Comparison of ENCODE assay signal across 8 mouse cellular contexts in the genomic region with DNA sequence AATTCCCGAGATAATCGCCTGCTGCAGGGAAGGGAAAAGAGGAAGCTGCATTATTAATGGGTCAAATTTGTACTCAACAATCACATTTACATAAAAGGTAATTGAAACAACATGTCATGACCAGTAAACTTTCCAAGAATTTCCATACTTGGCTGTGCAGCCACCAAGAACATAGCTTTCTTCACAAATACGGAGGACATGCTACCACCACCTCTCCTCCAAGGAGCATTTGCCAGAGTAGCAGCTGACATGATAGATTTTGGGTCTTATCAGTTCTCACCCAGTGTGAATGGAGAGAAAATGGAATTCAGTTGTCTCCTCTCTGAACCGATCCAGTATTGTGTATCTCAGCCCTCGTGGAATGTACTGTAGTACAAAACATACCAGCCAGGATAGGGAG. TPM values are rescaled to one million over a fixed set of nuclear protein-coding genes. Genes with fewer than 3 reads are reported as not detected.
A peak's percentile ranks its signal among the peaks of the same experiment; 100 is the strongest.
DNase-seq lines count a peak whose midpoint lies in the region; ATAC-seq and TF ChIP-seq lines count a peak whose summit lies in the region.

No protein-coding gene starts in this region.

- H3K4me1 ChIP-seq in heart, adult 2 months (ENCODE audit: control insufficient read depth, insufficient read depth, low read length): peaks cover 10% of the 10 kb centered on the region
- H3K4me1 ChIP-seq in MEL (ENCODE audit: control insufficient read depth in 1 of 2, insufficient read depth in 2 of 2, low read length in 2 of 2): peaks cover 9 to 27% of the 10 kb centered on the region in 2 experiments
- peaks cover 15% of the 10 kb centered on the region for H3K4me1 ChIP-seq in heart, embryonic 16.5 days (ENCODE audit: control insufficient read depth, insufficient read depth, low read length)

- TF ChIP-seq EP300 in heart, adult 2 months (IDR thresholded peaks at IDR 0.05; ENCODE audit: insufficient read depth, low read depth, low read length): no peak
- TF ChIP-seq EP300 in MEL (IDR thresholded peaks at IDR 0.05; ENCODE audit: low read depth in 1 of 2, low read length in 2 of 2): peak; percentile 7 to 48; a peak in 2 of 4 replicates

- H3K9me3 ChIP-seq in MEL (replicated peaks; ENCODE audit: insufficient read depth, low read length): no peaks in the 10 kb centered on the region
- no peaks in the 10 kb centered on the region for H3K9me3 ChIP-seq in heart, embryonic 16.5 days (replicated peaks; ENCODE audit: control insufficient read depth, low read length)

- peak overlapping the region; percentile 100 for H3K9ac ChIP-seq in heart, adult 2 months (ENCODE audit: low read depth, low read length)
- H3K9ac ChIP-seq in MEL (ENCODE audit: control insufficient read depth, low read depth, low read length, poor library complexity, severe bottlenecking): peak overlapping the region; percentile 97
- H3K9ac ChIP-seq in heart, embryonic 16.5 days (ENCODE audit: low read length): peak overlapping the region; percentile 100

- H3K27ac ChIP-seq in heart, adult 2 months: peak overlapping the region; percentile 99
- H3K27ac ChIP-seq in MEL (ENCODE audit: control insufficient read depth, low read depth, low read length): peak overlapping the region; percentile 88
- peak overlapping the region; percentile 96 for H3K27ac ChIP-seq in heart, embryonic 16.5 days (ENCODE audit: low read length)

- no peaks in the 10 kb centered on the region for H3K27me3 ChIP-seq in heart, adult 2 months (ENCODE audit: control insufficient read depth, insufficient read depth, low read length)
- no peaks in the 10 kb centered on the region for H3K27me3 ChIP-seq in MEL (ENCODE audit: control insufficient read depth in 1 of 2, insufficient read depth in 2 of 2, low read length in 2 of 2)
- no peaks in the 10 kb centered on the region for H3K27me3 ChIP-seq in heart, embryonic 16.5 days (ENCODE audit: control insufficient read depth, insufficient read depth, low read length)

- intact Hi-C loops in heart, adult 2 months (cut with DNase I): no loop called here
- intact Hi-C loops in heart, postnatal 10 days (cut with DNase I): no loop called here

- peak overlapping the region; percentile 86 for H3K4me3 ChIP-seq in heart, adult 2 months
- H3K4me3 ChIP-seq in MEL (ENCODE audit: control insufficient read depth in 1 of 2, insufficient read depth in 1 of 2, low read depth in 2 of 2, low read length in 2 of 2): peak overlapping the region; percentile 96 to 98
- peak overlapping the region; percentile 98 for H3K4me3 ChIP-seq in heart, embryonic 16.5 days (ENCODE audit: low read length)

- DNase-seq in heart, adult 2 months: no peak
- DNase-seq in heart, postnatal 10 days: no peak
- peak; percentile 71 for DNase-seq in MEL (ENCODE audit: low read depth, low spot score)
- no peak for DNase-seq in cerebellum, postnatal 25 days
- no peak for DNase-seq in right cerebral cortex, postnatal 4 days

- H3K4me2 ChIP-seq in heart, embryonic 16.5 days (ENCODE audit: low read depth, low read length): peak overlapping the region; percentile 77

- H3K36me3 ChIP-seq in heart, adult 2 months (ENCODE audit: control insufficient read depth, insufficient read depth, low read length): peaks cover 32% of the 10 kb centered on the region
- H3K36me3 ChIP-seq in MEL (ENCODE audit: control insufficient read depth in 1 of 2, insufficient read depth in 2 of 2, low read length in 2 of 2): peaks cover 15 to 38% of the 10 kb centered on the region in 2 experiments
- H3K36me3 ChIP-seq in heart, embryonic 16.5 days (ENCODE audit: control insufficient read depth, insufficient read depth): peaks cover 2% of the 10 kb centered on the region; the same call in 1 of the 2 replicates

- no peak for ATAC-seq in heart, embryonic 16.5 days (replicated peaks; ENCODE audit: extremely low read depth, insufficient read depth, low FRiP score)
- peak; percentile 48 for ATAC-seq in megakaryocyte-erythroid progenitor cell, adult 5-6 weeks (replicated peaks; ENCODE audit: low FRiP score, low TSS enrichment, poor library complexity, severe bottlenecking)
- no peak for ATAC-seq in monocyte, adult 5-6 weeks (replicated peaks; ENCODE audit: insufficient number of reproducible peaks, low FRiP score, low TSS enrichment, poor library complexity, severe bottlenecking)

- no peak for TF ChIP-seq POLR2A in heart, adult 2 months (IDR thresholded peaks at IDR 0.05; ENCODE audit: insufficient read depth, low read depth, low read length)
- no peak for TF ChIP-seq POLR2A in MEL (IDR thresholded peaks at IDR 0.05; ENCODE audit: control insufficient read depth in 1 of 2, insufficient read depth in 1 of 2, low read depth in 1 of 2, low read length in 2 of 2, poor library complexity in 1 of 2)

- peaks cover 7% of the 10 kb centered on the region; the same call in 1 of the 2 replicates for H3K79me2 ChIP-seq in heart, adult 2 months (replicated peaks; ENCODE audit: control insufficient read depth, insufficient read depth, low read length)
- H3K79me2 ChIP-seq in MEL (ENCODE audit: control insufficient read depth, insufficient read depth, low read length, poor library complexity): peaks cover 44% of the 10 kb centered on the region

- WGBS in heart, adult 2 months: 0% methylated on average over 5 of the region's 5 CpGs
- 4% methylated on average over 5 of the region's 5 CpGs for WGBS in heart, embryonic 16.5 days

- TF ChIP-seq RAD21 in MEL (IDR thresholded peaks at IDR 0.05; ENCODE audit: low read depth, low read length): no peak

- TF ChIP-seq CTCF in heart, adult 2 months (IDR thresholded peaks at IDR 0.05): no peak
- TF ChIP-seq CTCF in MEL (IDR thresholded peaks at IDR 0.05 in 2 of 3, conservative IDR thresholded peaks at IDR 0.05 in 1 of 3; ENCODE audit: control insufficient read depth in 1 of 3, insufficient read depth in 1 of 3, low read depth in 2 of 3, low read length in 3 of 3, poor library complexity in 1 of 3, severe bottlenecking in 1 of 3): no peak

TF ChIP-seq in MEL, 35 proteins besides CTCF, POLR2A, EP300 and RAD21:
- TF ChIP-seq POLR2AphosphoS5 (IDR thresholded peaks at IDR 0.05; ENCODE audit: borderline replicate concordance, low read depth, low read length) (no peak), GABPA (IDR thresholded peaks at IDR 0.05; ENCODE audit: low read depth, low read length) (no peak), MXI1 (IDR thresholded peaks at IDR 0.05; ENCODE audit: low read depth, low read length) (peak; percentile 15; the same call in 1 of the 2 replicates), SIN3A (IDR thresholded peaks at IDR 0.05; ENCODE audit: low read length) (peak; percentile 74), POLR2AphosphoS2 (IDR thresholded peaks at IDR 0.05; ENCODE audit: low read length) (0 out of 2 replicates have a peak, but pooled peaks have one; percentile 20), TAL1 (IDR thresholded peaks at IDR 0.05; ENCODE audit: low read length) (peak; percentile 29), GATA1 (IDR thresholded peaks at IDR 0.05; ENCODE audit: low read depth, low read length) (peak; percentile 58), MAZ (IDR thresholded peaks at IDR 0.05; ENCODE audit: low read depth, low read length) (0 out of 2 replicates have a peak, but pooled peaks have one; percentile 39)

RNA-seq across cellular contexts. Expression of gene Rab14, which starts 1.4 kb away (rescaled TPM):
- 100 to 1,000 TPM; 129 to 135 TPM for total RNA-seq in heart, adult 2 months (2021)
- 61.4 and 70.1 TPM in 2 replicates for polyA plus RNA-seq in heart, adult 2 months (2012; rRNA removed)
- 100 to 1,000 TPM; 154 to 160 TPM for total RNA-seq in heart, postnatal 10 days (2021)
- total RNA-seq in MEL (2012; rRNA removed): 27.2 and 28.1 TPM in 2 replicates
- 10 to 100 TPM; 78.1 to 81.6 TPM for polyA plus RNA-seq in MEL (2012; ENCODE audit: insufficient read depth in 1 of 2, insufficient read length in 2 of 2, low read depth in 1 of 2, low replicate concordance in 2 of 2, missing spikeins in 1 of 2)
- 256 and 284 TPM in 2 replicates for polyA plus RNA-seq in heart, embryonic 16.5 days (2015; fragmentation: Nextera tagmentation; extraction: Ambion mirVana)
- total RNA-seq in megakaryocyte-erythroid progenitor cell, adult 5-6 weeks (2014; fragmentation: Nextera tagmentation): 97.8 and 106 TPM in 2 replicates
- 92.0 and 129 TPM in 2 replicates for total RNA-seq in megakaryocyte-erythroid progenitor cell, adult 5-6 weeks (2017)
- total RNA-seq in monocyte, adult 5-6 weeks (2017): 195 to 215 TPM (median 203 TPM) in 3 replicates

RNA-seq across cellular contexts. Expression of gene Gsn, which starts 56.6 kb away (rescaled TPM):
- 1,000 to 10,000 TPM in 1 of 2 experiments, 100 to 1,000 TPM in 1; 878 to 1,097 TPM for total RNA-seq in heart, adult 2 months (2021)
- polyA plus RNA-seq in heart, adult 2 months (2012; rRNA removed): 1,373 and 1,759 TPM in 2 replicates
- 100 to 1,000 TPM; 213 to 249 TPM for total RNA-seq in heart, postnatal 10 days (2021)
- 6.0 and 8.0 TPM in 2 replicates for total RNA-seq in MEL (2012; rRNA removed)
- polyA plus RNA-seq in MEL (2012; ENCODE audit: insufficient read depth in 1 of 2, insufficient read length in 2 of 2, low read depth in 1 of 2, low replicate concordance in 2 of 2, missing spikeins in 1 of 2): 1 to 10 TPM in 1 of 2 experiments, not detected in 1; 8.2 TPM
- 348 and 376 TPM in 2 replicates for polyA plus RNA-seq in heart, embryonic 16.5 days (2015; fragmentation: Nextera tagmentation; extraction: Ambion mirVana)
- total RNA-seq in megakaryocyte-erythroid progenitor cell, adult 5-6 weeks (2014; fragmentation: Nextera tagmentation): 15.8 and 16.1 TPM in 2 replicates
- 3.7 and 5.2 TPM in 2 replicates for total RNA-seq in megakaryocyte-erythroid progenitor cell, adult 5-6 weeks (2017)
- 36.7 to 46.1 TPM (median 45.9 TPM) in 3 replicates for total RNA-seq in monocyte, adult 5-6 weeks (2017)
